Mouse (Mus musculus) megakaryocyte progenitor cell, adult 5-6 weeks (primary cell): ENCODE data around the gene Arhgef10l. TPM values are rescaled to one million over a fixed set of nuclear protein-coding genes. Genes with fewer than 3 reads are reported as not detected.

Source experiments
- ATAC-seq: replicated peaks from 2 replicates; pipeline ENCODE4 v1.8.0; 2016; ENCODE audit warnings: mild to moderate bottlenecking, moderate TSS enrichment, inconsistent platforms; ENCODE audit not compliant: poor library complexity
- total RNA-seq, 2 experiments: library from RNA; stranded (forward) in 1 of 2; stranded (reverse) in 1 of 2; fragments of 157-497, 149-512 nt in 1 of 2; fragments of 200-1000 nt in 1 of 2; gene quantifications; 2 replicates each; pipeline versions ENCODE4 v1.2.3 to v1.2.4; 2015 to 2017

The Arhgef10l gene
- total RNA-seq, 2 experiments from 2014 or later = 1.1 to 8.5 TPM

DNA sequence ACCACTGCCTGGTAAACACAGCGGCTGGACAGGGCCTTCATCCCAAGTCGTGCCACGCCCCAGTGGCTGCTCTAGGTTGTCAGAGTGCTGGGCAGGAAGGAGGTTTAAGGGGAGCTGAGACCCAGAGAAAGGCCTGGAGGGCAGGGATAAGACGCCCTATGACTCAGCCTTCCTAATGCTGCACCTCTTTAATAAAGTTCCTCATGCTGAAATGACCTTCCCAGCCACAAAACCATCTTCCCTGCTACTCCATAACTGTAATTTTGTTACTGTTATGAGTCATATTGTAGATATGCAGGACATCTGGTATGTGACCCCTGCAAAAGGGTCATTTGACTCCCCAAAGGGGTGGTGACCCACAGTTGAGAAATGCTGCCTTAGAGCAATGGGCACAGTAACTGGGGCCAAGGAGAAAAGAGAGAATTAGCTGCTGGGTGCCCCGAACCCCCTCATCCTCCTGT lies 128.2 kb downstream of the Arhgef10l start:
- no peak for ATAC-seq

DNA sequence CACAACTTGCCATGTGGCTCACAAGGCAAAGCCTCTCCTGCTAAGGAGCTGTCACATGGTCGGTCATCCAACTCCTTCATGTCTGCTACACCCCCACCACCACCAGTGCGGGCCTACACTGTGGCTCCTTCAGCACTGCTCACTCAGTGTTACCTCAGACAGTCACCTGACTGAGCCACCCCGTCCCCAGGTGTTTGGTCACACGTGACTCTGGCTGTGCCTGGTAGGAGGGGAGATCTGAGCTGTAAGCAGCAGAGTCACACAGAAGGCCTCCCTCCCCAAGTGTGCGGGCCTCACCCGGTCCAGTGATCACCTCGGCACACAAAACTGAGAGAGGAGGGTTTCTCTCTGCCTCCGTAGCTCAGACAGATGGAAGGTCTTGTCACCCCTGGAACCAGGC lies 130.5 kb downstream of the Arhgef10l start:
- ATAC-seq = no peak

DNA sequence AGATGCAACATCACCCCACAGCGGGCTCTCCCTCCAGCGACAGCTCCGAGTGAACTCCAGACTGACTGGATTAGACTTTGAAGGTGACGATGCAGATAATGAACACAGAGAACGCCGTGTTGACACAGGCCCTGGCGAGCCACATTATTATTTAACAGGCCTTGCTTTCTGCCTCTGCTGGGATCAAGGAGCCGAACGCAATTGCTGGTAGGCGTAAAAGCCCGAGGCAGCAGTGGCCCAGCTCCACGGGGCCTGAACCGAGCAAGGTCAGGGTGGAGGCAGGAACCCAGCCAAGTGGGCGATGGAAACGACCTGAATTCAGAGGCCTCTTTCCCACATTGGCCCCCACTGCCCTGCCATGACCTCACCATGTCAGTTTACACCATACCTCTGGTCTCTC lies 133.5 kb downstream of the Arhgef10l start:
- no peak for ATAC-seq

DNA sequence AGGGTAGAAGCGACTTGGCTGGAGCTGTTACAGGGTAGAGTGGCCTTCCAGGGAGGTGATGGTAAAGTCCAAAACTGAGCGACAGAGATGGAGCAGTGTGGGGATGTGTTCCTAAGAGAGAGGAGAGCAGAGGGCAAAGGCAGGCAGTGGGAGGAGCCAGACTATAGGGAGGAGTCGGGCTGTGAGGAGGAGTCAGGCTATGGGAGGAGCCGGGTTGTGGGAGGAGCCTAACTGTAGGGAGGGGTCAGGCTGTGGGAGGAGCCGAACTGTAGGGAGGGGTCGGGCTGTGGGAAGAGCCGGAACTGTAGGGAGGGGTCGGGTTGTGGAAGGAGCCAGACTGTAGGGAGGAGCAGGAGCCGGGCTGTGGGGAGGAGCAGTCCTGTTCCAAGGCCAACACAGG lies 134.8 kb downstream of the Arhgef10l start:
- ATAC-seq = peak; percentile 64

DNA sequence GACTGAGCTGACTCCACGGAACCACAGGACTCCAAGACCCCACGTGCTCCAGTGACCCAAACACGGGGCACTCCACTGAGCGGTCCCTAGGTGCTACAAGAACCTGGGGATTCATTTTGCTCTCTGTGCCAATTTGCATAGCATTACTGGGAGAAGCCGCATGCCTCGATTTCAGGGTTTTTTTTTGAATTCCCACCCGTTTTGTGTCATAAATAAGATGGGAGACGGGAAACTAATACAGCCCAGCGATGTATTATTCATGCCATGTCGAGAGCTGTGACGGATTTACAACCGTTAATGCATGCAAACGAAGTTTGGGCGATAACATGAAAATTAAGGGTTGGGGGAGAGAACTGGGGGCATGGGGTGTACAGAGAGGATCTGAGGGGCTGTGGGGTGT lies 136.1 kb downstream of the Arhgef10l start:
- ATAC-seq = no peak

DNA sequence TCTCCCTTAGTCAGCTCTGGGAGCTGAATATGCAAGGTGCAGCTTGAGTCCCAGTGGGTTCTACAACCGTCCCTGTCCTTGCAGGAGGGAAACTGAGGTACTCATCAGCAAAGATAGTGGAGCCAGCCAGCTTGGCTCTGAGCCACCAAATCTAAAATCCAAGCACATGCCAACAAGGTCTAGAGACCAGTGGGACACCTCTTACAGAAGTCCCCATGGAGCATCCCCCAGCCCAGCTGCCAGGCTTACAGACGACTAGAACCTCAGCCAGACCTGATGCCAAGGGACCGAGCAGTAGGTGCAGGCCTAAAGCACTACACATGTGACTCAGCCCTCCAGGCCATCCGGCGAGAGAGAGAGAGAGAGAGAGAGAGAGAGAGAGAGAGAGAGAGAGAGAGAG lies 137.4 kb downstream of the Arhgef10l start:
- ATAC-seq = no peak

DNA sequence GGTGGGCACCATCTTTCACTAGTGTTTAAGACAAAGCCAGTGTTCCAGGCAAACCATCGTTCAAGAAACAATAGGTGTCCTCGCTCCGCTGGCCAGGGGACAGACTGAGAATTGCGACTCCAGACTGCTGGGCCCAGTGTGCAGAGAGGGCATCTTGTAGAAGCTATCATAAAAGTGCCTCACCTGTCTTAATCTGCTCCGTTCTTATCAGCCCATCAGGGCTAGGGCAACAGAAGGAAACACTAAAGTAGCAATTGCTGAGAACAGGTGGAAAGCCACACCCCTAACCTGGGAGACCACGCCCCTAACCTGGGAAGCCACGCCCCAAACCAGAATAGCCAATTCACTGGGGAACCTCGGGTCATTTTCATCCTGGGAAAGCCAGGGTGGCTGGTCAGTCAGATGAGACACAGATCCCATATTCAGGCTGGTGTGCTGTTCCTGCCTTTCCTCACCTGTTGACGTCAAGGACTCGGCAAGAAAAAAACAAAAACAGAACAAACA lies 140.1 kb downstream of the Arhgef10l start:
- ATAC-seq = no peak

DNA sequence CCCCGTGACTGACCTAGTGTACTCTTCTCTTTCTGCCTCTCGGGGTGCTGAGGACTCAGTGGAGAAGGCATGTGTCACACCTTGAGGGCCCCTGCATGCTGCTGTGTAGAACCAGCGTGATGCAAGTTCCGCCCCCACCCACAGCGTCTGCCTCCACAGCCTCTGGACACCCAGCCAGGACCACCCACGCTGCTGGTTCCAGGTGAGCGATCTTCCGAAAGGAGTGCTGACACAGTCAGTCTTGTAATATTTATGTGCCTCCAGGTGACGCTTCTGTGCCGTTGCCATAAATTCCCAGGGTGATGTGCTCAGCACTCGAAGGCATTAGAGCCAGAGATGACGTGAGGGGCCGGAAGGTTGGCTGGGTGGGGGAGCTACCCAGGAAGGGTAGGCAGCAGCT lies 140.9 kb downstream of the Arhgef10l start:
- ATAC-seq = no peak

DNA sequence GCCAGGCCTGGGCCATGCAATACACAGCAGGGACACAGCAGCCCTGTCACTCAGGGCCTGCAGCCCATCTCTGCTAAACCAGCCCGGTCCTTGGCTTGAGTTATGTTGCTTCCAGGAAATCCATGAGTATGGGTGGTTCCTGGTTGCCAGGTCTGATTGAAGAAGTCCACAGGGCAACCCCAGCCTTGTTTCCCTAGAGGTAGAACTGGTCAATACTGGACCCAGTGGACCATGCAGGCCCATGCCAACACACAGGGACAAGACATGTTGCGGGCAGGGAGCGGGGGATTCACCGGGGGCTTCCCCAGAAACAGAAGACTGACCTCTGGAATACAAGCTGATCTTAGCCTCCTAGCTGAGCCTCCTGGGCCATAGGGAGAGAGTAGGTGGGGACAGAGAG lies 142.9 kb downstream of the Arhgef10l start:
- ATAC-seq = no peak

DNA sequence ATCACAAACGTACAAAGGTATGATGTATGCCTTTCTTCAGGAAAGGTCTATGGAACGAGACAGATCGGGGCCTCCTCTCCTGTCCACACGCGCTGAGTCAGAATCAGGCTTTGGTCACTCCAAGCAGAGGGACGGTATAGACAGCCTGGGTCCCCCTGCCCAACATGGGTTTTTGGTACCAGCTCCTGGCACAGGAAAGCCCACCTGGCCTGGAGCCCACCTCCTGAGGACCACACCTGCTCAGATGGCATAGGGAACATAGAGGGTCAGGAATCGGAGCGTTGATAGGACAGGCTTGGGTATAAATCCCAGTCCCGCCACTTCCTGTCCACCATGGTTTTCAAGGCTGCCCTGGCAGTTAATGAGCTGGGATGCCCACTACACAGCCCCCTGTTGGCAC lies 145.1 kb downstream of the Arhgef10l start:
- ATAC-seq = no peak

DNA sequence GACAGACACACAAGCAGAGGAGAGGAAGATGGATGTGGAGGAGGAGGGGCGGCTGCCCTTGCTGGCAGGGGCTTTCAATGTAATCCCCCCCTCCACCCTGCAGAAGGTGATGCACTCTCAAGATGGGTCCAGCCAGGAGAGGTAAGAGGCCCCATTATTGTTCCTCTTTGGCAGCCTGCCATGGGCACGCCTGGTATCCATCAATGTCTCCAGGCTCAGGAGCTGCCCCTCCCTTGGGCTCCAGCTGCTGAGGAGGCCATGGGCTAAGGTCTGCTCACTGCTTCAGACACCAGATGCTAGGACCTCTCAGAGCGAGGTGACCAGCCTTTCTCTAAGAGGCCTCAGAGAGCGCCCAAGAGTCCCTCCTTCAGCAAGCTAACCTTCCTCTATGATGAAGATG lies 152.0 kb downstream of the Arhgef10l start:
- ATAC-seq = no peak

DNA sequence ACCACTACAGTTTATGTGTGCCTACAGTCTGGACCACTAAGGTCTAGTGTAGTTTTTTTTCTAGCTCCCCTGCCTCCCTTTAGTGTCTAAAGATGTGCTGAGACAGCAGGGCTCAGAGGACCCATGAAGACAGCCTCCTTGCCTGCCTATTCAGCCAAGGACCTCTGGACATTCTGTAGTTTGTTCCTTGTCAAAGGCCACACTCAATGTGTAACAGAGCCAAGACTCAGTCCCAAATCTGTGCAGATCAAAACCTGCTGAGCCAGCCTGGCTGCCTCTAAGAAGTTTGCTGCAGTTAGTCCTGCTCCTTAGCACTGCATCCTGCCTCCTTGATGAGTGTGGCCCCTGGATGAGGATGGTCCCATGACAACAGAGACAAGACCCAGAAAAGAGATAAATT lies 156.0 kb downstream of the Arhgef10l start:
- ATAC-seq = no peak

DNA sequence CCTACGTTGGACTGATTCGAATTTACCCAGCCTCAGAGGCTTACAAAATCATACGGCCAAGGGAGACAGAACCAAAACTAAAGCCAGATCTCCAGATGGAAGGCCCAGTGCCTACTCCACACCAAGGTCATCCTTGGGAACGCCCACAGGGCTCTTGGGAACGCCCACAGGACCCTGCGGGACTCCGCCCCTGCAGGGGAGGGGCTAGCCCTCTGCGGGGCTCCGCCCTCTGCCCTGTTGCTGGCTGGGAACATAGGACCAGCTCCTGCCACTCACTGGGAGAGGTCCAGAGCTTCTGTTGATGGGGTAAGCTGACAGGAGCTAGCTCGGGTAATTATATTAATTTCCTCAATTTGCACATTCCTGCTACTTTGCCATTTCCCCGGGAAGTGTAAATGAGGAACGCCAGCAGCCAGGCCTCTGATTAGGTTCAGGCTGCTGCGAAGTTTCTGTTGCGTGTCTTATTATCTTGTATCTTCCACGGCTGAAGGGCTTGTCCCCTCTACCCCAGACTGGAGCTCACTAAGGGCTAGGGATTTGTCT lies 158.6 kb downstream of the Arhgef10l start:
- ATAC-seq = peak; percentile 39; the same call in 1 of the 2 replicates

DNA sequence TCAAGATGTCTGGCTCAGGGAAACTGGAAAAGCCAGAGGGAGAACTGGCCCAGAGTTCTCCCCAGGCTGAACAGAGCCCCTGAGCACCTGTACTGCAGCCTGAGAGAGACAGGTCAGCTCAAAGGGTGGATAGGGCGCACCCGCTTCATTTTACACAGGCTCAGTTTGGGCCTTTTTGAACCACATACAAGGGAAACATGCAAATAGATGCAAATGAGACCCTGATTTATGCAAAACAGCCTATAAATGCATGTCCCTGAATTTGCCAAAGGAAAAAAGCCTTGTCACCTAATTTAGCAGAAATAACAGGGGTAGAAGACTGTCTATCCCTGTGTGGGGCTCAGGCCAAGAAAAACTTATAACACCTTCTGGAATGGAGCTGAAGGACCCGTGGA lies 160.2 kb downstream of the Arhgef10l start:
- no peak for ATAC-seq

DNA sequence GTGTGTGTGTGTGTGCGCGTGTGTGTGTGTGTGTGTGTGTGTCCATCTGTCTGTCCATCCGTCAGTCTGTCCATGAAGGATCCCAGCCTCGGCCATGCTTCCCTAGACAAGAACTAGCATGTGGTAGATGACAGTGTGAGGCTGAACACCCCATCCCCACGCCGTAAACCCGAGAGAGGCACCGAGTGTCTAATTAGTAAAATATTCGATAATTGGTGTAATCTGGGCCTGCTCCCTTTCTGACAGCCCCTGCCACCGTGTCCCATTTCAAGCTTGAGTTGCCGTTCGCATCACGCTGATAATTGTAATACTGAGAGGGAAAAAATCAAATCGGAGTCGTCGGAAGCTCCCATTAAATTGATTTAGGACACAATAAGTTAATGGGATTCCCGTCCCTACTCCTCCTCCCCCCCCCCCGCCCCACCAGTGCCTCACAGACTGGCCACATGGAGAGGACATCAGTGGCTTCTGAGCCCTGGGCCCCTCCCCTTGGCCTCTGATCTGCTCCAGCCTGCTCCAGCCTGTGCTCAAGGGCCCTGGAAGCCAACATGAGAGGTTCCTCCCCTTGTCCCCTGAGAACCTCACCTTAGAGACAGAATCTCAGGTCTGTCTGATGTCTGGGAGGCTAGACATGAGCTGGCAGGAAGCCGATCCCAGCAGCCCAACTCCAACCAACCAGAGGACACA lies 160.7 kb downstream of the Arhgef10l start:
- ATAC-seq = no peak

DNA sequence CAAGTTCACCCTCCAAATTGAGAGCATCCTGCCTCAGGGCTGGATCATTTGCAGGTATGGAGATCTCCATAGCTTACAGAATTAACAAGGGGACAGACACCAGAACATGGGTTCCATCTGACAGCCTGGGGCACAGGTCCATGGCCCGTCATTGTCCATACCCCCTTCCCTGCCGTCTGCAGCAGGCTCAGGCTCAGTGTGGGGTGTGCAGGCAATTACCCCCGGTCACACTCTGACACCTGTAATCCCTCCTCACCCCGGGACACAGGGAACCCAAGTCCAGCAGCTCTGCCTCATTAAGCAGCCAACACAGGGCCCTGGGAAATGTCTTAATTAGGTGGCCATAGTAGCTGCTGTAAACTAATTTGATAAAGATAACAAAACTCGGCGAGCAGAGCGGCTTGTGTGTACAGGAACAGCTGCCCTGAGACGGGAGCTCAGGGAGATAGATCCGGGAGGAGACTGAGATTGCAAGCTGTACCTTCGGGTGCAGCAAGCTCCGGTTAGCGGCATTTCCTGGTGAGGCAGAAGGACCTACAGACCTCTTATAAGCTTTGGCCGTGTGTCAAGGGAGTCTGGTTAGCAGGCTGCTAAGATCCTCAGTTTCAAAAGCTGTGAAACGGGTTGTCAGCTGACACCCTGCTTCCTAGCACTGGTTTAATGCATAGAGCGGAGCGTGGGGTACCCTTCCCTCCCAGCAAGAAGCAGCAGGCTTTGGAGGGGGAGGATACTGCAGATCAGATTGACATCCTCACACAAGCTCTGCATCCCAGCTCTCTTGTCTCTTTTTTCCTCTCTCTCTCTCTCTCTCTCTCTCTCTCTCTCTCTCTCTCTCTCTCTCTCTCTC lies 161.5 kb downstream of the Arhgef10l start:
- ATAC-seq = no peak

DNA sequence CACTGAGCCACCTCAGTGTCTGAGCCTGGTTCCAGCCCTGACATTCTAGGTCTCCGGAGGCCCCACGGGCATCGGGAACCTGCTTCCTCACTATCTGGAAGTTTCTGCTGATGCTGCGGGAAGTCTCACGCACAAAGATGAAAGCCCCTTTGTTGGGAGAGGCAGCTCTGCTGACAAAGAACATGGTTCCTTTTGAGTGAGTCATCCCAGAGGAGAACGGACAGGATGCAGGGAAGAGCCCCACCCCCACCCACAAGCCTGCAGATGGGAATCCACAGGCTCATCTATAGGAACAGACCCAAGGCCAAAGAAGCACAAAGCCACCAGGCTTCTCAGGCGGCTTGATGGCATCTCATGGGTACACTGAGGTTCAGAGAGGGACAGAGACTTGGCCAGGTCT lies 165.0 kb downstream of the Arhgef10l start:
- no peak for ATAC-seq

DNA sequence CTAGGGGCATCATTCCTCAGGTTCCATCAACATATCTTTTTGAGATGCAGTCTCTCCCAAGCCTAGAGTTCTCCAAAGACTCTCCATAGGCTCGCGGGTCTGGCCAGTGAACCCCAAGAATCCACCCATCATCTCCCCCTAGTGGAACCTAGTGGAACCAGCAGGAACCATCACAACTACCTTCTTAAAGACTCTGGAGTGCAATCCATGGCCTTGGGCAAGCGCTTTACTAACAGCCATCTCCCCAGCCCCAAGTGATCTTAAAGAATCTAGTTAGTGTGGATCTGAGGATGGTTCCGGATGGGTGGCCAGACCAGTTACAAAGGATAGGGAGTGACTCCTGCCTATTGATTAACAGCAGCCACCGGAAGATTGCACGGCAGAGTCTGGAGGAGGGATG lies 166.2 kb downstream of the Arhgef10l start:
- no peak for ATAC-seq

DNA sequence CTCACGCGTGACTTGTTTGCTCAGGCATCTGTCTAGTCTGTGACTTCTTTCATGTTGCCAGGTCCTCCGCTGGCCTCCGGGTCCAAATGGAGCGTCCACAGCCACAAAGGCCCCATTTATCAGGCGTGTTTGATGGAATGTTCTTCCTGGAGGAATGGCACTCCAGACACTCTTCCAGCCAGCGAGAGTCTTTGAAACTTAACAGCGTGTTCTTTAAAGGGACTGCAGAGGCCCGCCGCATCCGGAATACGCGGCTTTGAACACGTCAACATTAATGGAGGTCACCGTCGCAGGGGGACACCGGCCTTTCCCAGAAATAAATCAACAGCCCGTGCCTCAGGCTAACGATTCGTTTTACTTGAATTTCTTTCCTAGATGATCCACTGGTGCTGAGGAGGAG lies 168.6 kb downstream of the Arhgef10l start:
- no peak for ATAC-seq

DNA sequence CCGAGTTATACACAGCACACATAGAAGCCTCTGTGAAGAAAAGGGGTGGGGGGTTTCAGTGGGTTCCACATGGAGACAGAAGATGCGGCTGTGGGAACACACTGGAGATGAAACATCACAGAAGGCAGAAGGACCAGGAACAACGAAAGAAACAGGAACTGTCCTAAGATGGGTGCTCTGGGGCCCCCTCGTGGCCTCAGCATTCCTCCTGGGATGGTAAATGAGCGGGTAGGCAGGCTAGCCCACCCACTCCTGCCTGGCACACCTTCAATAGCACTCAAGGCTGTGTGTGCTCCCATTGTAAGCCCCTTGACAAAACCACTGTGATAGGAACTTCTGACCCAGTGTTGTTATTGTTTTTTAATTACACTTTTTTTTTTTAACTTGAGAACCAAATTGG lies 174.3 kb downstream of the Arhgef10l start:
- ATAC-seq = no peak

DNA sequence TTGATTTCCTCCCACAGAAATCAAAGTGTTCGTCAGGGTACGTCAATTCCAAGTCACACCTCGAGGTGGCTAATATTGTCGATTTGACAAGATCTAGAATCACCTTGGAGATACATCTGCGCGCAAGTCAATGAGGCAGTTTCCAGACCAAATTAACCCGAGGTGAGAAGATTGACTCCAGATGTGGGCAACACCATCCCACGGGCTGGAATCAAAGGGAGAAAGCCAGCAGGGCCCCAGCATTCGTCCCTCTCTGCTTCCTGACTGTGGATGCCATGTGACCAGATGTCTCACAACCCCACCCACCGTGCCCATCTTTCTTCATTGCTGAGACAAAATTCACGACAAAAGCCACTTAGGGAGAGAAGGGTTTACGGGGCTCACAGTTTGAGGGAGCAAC lies 180.4 kb downstream of the Arhgef10l start:
- ATAC-seq = no peak

DNA sequence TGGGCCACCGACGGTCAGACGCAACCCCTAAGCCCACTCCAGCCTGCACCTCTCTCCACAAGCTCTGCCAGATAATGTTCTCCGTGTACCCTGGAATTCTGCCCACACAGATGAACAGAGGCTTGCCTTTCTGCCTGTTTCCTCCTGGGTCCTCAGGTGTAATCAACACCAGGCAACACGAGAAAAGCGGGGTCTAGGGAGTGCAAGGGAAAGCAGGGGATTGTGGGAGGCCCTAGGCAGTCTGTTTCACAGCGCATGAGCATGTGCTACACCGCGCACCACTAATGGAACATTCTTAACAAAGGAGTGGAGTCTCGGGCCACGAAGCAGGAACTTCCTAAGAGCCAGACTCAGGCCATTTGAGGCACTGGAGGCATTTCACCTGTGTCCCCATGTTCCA lies 182.7 kb downstream of the Arhgef10l start:
- no peak for ATAC-seq
